Mouse (Mus musculus) midbrain, embryonic 10.5 days (tissue): ENCODE measurements around the gene Smarcc1. TPM values are rescaled to one million over a fixed set of nuclear protein-coding genes. Genes with fewer than 3 reads are reported as not detected.
"Not testable (repeated sequence)": the region's sequence is repeated elsewhere in the genome, so short reads cannot be mapped to it uniquely, and the experiment has no call there.

Experiments
- DNase-seq: peaks from one replicate; pipeline ENCODE4 v3.0.0-alpha.2; 2017; ENCODE audit warnings: low spot score
- H3K27ac ChIP-seq: fragments of 300-500 bp; sonication (generic); replicated peaks from 2 replicates; pipeline ENCODE4 v1.5.1; 2016; ENCODE audit warnings: mild to moderate bottlenecking
- H3K27me3 ChIP-seq: fragments of 300-500 bp; sonication (generic); 2 replicates; pipeline ENCODE4 v1.6.1; 2016; ENCODE audit warnings: low read depth, mild to moderate bottlenecking; ENCODE audit not compliant: poor library complexity, severe bottlenecking
- H3K36me3 ChIP-seq: fragments of 300-500 bp; sonication (generic); 2 replicates; pipeline ENCODE4 v1.6.1; 2016; ENCODE audit warnings: mild to moderate bottlenecking, moderate library complexity
- H3K4me1 ChIP-seq: fragments of 300-500 bp; sonication (generic); 2 replicates; pipeline ENCODE4 v1.6.1; 2016
- H3K4me3 ChIP-seq: fragments of 300-500 bp; sonication (generic); 2 replicates; pipeline ENCODE4 v1.5.1; 2016; ENCODE audit warnings: mild to moderate bottlenecking, moderate library complexity
- H3K9me3 ChIP-seq: fragments of 300-500 bp; sonication (generic); replicated peaks from 2 replicates; pipeline ENCODE4 v1.6.1; 2016; ENCODE audit warnings: mild to moderate bottlenecking
- WGBS: fragments of 180-500 bp; shearing (Covaris S2); methylation state at CpG from one replicate; pipeline ENCODE4 v1.1.7; 2016; 5-methylcytosine and 5-hydroxymethylcytosine counted together
- polyA plus RNA-seq: library from polyadenylated mRNA; unstranded; fragments of >200 nt; fragmentation: Nextera tagmentation; extraction: Ambion mirVana; gene quantifications from 2 replicates; pipeline ENCODE4 v1.2.1, GENCODE M21; 2016

Gene Smarcc1
- 180 and 185 TPM in 2 replicates for polyA plus RNA-seq

DNA sequence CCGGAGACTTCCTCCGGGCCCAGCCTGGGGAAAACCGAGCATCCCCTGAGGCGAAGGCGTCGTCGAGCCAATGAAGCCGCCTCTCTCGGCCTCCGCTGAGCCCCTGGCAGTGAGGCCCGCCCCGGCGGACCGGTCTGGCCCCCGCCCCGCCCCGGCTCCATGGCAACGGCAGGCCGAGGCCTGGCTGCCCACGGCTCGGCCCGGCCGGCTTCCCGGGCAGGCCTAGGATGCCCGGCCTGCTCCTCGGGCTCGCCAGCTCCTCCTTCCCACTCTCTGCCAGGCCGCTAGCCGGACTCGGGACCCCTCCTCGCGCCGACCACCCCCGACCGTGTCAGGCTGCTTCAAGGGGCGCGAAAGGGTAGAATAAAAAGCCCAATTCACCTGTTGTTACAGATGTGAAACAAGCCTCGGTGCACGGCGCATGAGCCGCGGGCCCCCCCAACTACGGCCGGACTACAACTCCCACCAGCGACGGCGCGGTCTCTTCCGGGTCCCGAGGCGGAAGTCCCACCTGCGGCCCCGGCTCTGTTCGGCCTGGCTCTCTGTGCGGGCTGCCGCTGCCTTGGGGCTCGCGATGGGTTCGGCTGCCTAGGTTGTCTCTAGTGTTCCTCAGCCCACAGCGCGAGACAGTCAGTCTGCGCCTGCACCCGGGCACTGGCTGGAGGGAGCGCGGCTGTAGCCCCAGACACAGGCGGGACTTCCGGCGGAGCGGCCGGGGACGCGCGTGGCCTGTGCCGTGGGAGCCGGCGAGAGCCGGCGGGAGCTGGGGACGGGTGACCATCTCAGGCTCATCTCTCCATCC is at the start of gene Smarcc1:
Gene Smarcc1 (plus strand): TSS at position 732 of the 802 bp plus-strand sequence.
- under 1% methylated on average over 79 of the region's 79 CpGs for WGBS

DNA sequence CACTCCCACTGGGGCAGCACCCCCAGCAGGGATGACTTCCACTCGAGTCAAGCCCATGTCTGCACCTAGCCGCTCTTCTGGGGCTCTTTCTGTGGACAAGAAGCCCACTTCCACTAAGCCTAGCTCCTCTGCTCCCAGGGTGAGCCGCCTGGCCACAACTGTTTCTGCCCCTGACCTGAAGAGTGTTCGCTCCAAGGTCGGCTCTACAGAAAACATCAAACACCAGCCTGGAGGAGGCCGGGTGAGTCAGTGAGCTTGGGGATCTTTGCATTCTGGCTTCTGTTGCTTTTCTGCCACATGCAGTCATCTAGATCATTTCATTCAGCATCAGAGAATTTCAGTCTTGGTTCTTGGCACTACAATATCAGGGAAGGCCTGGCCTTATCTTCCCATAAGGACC is 48.8 kb upstream of the Smarcc1 start:
- Histone ChIP-seq H3K27ac (no peak overlapping the region), H3K9me3 (no peaks in the 10 kb centered on the region), H3K4me3 (no peak overlapping the region), H3K36me3 (peaks cover 91% of the 10 kb centered on the region), H3K4me1 (no peaks in the 10 kb centered on the region), H3K27me3 (no peaks in the 10 kb centered on the region)
- 92% methylated on average over 6 of the region's 6 CpGs for whole genome bisulfite sequencing
- DNase-seq, result no peak

More for the DNA sequence above, at the start of gene Smarcc1:
- peak within 1 kb of the TSS; percentile 93 for H3K4me3 ChIP-seq
- H3K9me3 ChIP-seq, result no peaks in the 10 kb centered on the region
- H3K27ac ChIP-seq, result peak within 1 kb of the TSS; percentile 98
- no peaks in the 10 kb centered on the region for H3K27me3 ChIP-seq
- peaks cover 26% of the 10 kb centered on the region for H3K4me1 ChIP-seq
- DNase-seq, result peak; percentile 94
- peaks cover 47% of the 10 kb centered on the region for H3K36me3 ChIP-seq

DNA sequence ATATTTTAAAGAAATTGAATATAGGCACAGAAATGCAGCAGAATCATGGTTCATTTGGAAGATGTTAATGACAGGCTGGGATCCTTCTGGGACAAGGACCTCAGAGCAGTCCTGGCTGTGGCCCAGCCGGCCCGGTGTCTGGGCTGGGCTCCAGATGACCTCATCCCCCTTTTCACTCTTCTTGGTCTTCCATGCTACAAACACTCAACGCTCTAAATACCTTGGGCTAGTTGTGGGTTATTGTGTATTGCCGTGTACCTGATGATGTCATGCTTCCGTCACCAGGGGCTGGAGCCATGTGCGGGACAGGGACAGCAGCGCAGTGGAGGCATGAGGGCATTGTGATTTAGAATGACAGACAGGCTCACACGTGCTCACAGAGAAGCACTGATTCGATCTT is 47.1 kb upstream of the Smarcc1 start:
- Histone ChIP-seq H3K4me3 (no peak overlapping the region), H3K36me3 (peaks cover 93% of the 10 kb centered on the region), H3K27ac (no peak overlapping the region), H3K4me1 (no peaks in the 10 kb centered on the region), H3K27me3 (no peaks in the 10 kb centered on the region), H3K9me3 (no peaks in the 10 kb centered on the region)
- 90% methylated on average over 9 of the region's 9 CpGs for WGBS
- no peak for DNase-seq

DNA sequence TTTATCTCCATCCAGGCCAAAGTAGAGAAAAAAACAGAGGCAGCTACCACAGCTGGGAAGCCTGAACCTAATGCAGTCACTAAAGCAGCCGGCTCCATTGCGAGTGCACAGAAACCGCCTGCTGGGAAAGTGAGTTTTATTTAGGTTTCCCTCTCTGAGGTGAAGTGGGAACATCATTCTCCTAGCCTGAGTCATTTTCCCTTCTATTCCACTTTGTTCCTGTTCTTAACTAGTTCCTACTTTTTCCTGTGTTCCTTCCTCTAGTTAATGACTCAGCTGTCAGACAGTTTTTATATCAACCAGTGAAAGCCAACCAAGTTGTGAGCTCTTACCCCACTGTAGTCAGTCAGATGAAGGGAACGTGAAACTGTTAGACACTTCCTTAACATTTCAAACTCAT is 46.5 kb upstream of the Smarcc1 start:
- no peak for DNase-seq
- no peak overlapping the region for H3K27ac ChIP-seq
- H3K4me3 ChIP-seq, result no peak overlapping the region
- H3K4me1 ChIP-seq, result no peaks in the 10 kb centered on the region
- H3K27me3 ChIP-seq, result no peaks in the 10 kb centered on the region
- 94% methylated on average over 4 of the region's 4 CpGs for WGBS
- H3K9me3 ChIP-seq, result no peaks in the 10 kb centered on the region
- H3K36me3 ChIP-seq, result peaks cover 94% of the 10 kb centered on the region

DNA sequence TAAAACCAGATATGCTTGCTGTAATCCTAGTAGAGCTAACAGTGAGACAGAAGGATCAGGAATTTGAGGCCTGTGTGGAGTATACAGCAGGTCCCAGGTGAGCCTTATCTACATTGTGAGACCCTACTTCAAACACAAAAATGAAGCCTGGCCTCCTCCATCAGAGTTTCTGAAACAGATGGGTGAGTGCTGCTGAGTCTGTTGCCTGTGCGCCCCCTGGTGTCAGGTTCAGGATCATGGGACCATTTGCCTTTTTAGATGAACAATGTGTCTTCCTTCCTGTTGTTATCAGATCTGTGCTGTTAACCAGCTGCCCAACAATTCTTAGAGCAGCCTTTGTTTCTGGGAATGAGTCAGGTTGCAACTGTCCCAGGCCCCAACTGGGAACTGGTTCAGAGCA is 45.7 kb upstream of the Smarcc1 start:
- Histone ChIP-seq H3K4me3 (no peak overlapping the region), H3K9me3 (no peaks in the 10 kb centered on the region), H3K4me1 (no peaks in the 10 kb centered on the region), H3K27ac (0 out of 2 replicates have a peak overlapping the region, but pooled peaks have one; percentile 49), H3K27me3 (no peaks in the 10 kb centered on the region), H3K36me3 (peaks cover 91% of the 10 kb centered on the region)
- 3% methylated on average over 1 of the region's 1 CpGs for WGBS
- DNase-seq, result peak; percentile 72

DNA sequence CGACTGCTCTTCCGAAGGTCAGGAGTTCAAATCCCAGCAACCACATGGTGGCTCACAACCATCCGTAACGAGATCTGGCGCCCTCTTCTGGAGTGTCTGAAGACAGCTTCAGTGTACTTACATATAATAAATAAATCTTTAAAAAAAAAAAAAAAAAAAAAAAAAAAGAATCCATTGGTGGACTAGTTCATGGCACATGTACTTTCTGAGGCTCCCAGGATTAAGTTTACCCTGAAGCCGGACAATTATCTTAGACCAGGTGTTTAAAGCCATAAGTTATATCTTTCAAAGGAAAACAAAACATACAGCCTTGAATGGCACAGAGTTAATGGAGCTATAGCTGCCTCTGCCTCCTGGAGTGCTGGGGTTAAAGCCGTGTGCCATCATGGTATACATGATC is 41.0 kb upstream of the Smarcc1 start:
- DNase-seq, H3K4me1 ChIP-seq, H3K27ac ChIP-seq, H3K9me3 ChIP-seq, H3K27me3 ChIP-seq, H3K4me3 ChIP-seq: not testable (repeated sequence)
- H3K36me3 ChIP-seq, result peaks cover 91% of the 10 kb centered on the region
- WGBS, result 74% methylated on average over 5 of the region's 7 CpGs

DNA sequence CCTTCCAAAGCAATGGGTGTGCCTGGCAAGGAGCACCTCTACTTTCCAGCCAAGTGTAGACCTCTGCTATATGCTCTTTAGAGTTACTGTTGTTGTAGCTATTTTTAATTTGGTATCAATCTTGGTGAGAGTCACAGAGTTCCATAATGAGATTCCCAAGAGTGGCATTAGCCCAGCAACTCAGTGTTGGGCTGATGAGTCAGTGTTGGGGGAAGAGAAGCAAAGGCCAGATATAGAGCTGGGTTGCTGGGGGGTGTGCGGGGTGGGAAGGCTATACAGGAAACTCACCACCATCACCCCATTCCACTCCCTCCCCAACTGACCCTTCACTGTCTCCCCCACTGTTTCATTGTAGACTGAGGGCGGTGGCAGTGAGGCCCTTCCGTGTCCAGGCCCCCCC is 36.4 kb upstream of the Smarcc1 start:
- no peak overlapping the region for H3K27ac ChIP-seq
- no peaks in the 10 kb centered on the region for H3K27me3 ChIP-seq
- H3K36me3 ChIP-seq, result peaks cover 96% of the 10 kb centered on the region
- H3K4me3 ChIP-seq, result no peak overlapping the region
- 75% methylated on average over 3 of the region's 3 CpGs for WGBS
- no peaks in the 10 kb centered on the region for H3K4me1 ChIP-seq
- H3K9me3 ChIP-seq, result no peaks in the 10 kb centered on the region
- DNase-seq, result no peak

DNA sequence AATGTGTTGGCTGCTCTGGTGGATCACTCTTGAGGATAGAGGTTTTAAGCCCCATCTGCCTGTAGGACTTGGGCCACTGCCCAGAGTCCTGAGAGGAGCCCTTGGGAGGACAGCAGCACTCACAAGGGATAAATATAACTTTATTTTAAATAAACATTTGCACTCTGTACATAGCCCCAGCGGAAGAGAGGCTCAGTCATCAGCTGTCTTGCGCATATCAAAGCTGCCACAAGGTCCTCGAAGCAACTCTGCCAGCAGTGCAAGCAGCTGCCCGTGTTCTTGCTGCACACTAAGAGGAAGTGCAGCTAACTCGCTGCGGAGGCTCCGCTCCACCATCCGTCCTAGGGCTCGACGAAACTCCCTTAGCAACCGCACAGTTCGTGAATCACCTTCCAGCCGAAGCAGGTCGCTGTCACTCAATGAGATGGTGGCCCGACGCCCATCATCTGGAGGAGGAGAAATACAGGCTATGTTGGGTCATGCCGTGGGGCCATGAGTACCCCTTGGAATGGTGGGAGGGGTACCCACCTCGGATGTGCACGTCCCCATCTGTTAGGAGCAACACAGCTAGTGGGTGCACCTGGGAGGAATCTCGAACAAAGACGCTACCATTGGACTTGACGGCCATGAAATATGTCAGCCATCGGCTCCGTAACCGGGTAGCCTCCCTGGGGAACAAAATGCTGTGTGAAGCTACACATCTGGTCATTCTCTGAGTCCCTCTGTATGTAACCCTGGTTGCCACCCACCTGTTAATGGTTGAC is 33.1 kb upstream of the Smarcc1 start:
- WGBS, result 94% methylated on average over 25 of the region's 25 CpGs

DNA sequence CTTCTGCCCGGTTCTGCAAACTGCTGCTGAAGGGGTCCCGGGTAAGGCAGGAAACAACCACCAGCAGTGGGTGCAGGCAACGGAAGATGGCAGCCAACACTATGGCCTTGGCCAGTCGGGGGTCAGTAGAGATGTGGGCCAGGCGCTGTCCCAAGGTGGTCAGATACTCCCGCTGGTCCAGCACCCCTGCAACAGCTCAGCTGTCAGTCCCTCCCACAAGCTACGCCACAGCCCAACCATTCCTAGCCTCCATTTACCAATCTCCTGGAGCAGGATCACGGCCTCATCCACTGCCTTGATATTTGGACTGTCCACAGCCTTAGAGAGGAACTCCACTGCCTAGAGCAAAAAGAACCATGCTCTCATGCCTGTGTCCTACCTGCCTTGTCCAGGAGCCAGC is 31.8 kb upstream of the Smarcc1 start:
- Histone ChIP-seq H3K4me1 (no peaks in the 10 kb centered on the region), H3K27me3 (no peaks in the 10 kb centered on the region), H3K36me3 (peaks cover 99% of the 10 kb centered on the region), H3K27ac (no peak overlapping the region), H3K4me3 (no peak overlapping the region), H3K9me3 (no peaks in the 10 kb centered on the region)
- 96% methylated on average over 8 of the region's 8 CpGs for WGBS
- no peak for DNase-seq

More for the DNA sequence above, 33.1 kb upstream of the Smarcc1 start:
- Histone ChIP-seq H3K27me3 (no peaks in the 10 kb centered on the region), H3K36me3 (peaks cover 99% of the 10 kb centered on the region), H3K27ac (no peak overlapping the region), H3K4me3 (no peak overlapping the region), H3K4me1 (no peaks in the 10 kb centered on the region), H3K9me3 (no peaks in the 10 kb centered on the region)
- DNase-seq, result no peak

DNA sequence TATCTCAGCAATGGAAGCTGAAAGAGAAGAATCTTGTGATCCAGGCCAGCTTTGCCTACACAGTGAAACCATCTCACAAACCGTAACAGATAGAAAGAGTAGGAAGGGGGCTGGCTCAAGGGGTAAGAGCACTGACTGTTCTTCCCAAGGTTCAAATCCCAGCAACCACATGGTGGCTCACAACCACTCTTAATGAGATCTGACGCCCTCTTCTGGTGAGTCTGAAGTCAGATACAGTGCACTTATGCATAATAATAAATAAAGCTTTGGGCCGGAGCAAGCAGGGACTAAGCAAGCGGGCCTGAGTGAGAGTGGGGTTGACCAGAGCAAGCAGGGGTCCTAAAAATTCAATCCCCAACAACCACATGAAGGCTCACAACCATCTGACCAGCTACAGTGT is 24.2 kb upstream of the Smarcc1 start:
- no peaks in the 10 kb centered on the region for H3K4me1 ChIP-seq
- peaks cover 100% of the 10 kb centered on the region for H3K36me3 ChIP-seq
- H3K4me3 ChIP-seq, result no peak overlapping the region
- 82% methylated on average over 4 of the region's 4 CpGs for WGBS
- no peaks in the 10 kb centered on the region for H3K9me3 ChIP-seq
- no peak for DNase-seq
- H3K27me3 ChIP-seq, result no peaks in the 10 kb centered on the region
- H3K27ac ChIP-seq, result no peak overlapping the region

DNA sequence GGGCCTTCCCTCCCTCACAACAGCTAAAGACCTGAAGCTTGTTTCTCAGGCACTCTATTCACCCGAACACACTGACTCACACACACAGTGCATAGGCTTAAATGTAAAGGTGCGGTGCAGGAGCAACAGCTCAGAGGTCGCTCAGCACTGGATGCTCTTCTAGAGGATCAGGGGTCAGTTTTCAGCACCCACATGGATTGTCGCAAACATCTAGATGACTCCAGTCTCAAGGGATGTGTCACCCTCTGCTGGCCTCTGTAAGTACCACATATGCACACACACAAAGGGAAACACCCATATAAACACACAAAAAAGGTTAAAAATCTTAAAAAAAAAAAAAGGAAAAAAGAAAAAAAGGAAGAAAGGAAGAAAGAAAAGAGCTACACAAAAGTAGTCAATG is 22.7 kb upstream of the Smarcc1 start:
- H3K27me3 ChIP-seq, result no peaks in the 10 kb centered on the region
- no peaks in the 10 kb centered on the region for H3K4me1 ChIP-seq
- no peaks in the 10 kb centered on the region for H3K9me3 ChIP-seq
- H3K27ac ChIP-seq, result no peak overlapping the region
- WGBS, result 93% methylated on average over 4 of the region's 4 CpGs
- no peak for DNase-seq
- H3K4me3 ChIP-seq, result no peak overlapping the region
- peaks cover 100% of the 10 kb centered on the region for H3K36me3 ChIP-seq

DNA sequence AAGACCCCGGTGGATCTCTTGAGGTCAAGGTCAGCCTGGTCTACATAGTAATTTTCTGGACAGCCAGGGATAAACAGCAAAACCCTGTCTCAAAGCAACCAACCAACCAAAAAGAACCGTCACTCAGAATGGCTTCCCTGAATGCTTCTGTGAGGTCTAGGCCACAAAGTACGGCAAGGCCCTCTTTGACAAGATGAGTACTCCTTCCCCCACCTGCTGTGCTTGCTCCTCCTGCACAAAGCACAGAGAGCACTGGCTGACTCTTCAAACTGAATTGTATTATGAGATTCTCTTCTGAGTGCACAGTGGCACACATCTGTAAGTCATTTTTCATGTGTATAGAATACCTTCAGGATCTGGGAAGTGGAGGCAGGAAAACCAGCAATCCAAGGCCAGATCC is 19.7 kb upstream of the Smarcc1 start:
- 85% methylated on average over 3 of the region's 3 CpGs for WGBS
- Histone ChIP-seq H3K27ac (no peak overlapping the region), H3K9me3 (no peaks in the 10 kb centered on the region), H3K36me3 (peaks cover 94% of the 10 kb centered on the region), H3K4me1 (peaks cover 7% of the 10 kb centered on the region), H3K4me3 (no peak overlapping the region), H3K27me3 (no peaks in the 10 kb centered on the region)
- DNase-seq, result no peak
